9 mouse cellular contexts compared by ENCODE assay signal in genomic region chr5:65955343-65956143, GRCm38 (mm10). TPM values are rescaled to one million over a fixed set of nuclear protein-coding genes. Genes with fewer than 3 reads are reported as not detected.
DNase-seq lines count a peak whose midpoint lies in the region; ATAC-seq and TF ChIP-seq lines count a peak whose summit lies in the region.
"Had no signal": no experiment of that assay in that cellular context is flagged by ENCODE, and none has a peak within 500 bp of the region (broad histone marks: within the 10 kb centered on the region; RNA-seq: fewer than 3 reads in every experiment).

No protein-coding gene starts in this region.

- ATAC-seq in forebrain, embryonic 11.5 days (replicated peaks; ENCODE audit: low FRiP score) = peak; percentile 55
- ATAC-seq in heart, embryonic 16.5 days (replicated peaks; ENCODE audit: extremely low read depth, insufficient read depth, low FRiP score) = peak; percentile 68
- ATAC-seq in liver, embryonic 13.5 days (ENCODE audit: low read depth) = peak; percentile 47
- ATAC-seq in stomach, embryonic 14.5 days (ENCODE audit: insufficient number of reproducible peaks, insufficient read depth, low FRiP score, low read depth) = peak; percentile 66

- DNase-seq in CD4-positive, CD25-positive, alpha-beta regulatory T cell, adult 2 months (ENCODE audit: low read depth, low spot score) = peak; percentile 97
- DNase-seq in brain, embryonic 14.5 days (ENCODE audit: low read depth) = peak; percentile 83
- DNase-seq in forebrain, embryonic 11.5 days (ENCODE audit: low spot score) = peak; percentile 86
- peak; percentile 80 to 90 for DNase-seq in kidney, postnatal 25 days
- peak; percentile 72 for DNase-seq in liver, embryonic 13.5 days
- peak; percentile 95 for DNase-seq in natural killer cell, adult 2 months (ENCODE audit: low spot score in 2 of 2)

- WGBS in forebrain, embryonic 11.5 days = 45% methylated on average over 23 of the region's 23 CpGs
- 27% methylated on average over 23 of the region's 23 CpGs for WGBS in heart, embryonic 16.5 days
- 30% methylated on average over 23 of the region's 23 CpGs for WGBS in liver, embryonic 13.5 days (ENCODE audit: insufficient replicate concordance)
- WGBS in stomach, embryonic 14.5 days = 38% methylated on average over 23 of the region's 23 CpGs

- peak overlapping the region; percentile 21 for H3K4me3 ChIP-seq in forebrain, embryonic 11.5 days (ENCODE audit: low read depth, low read length)
- H3K4me3 ChIP-seq in heart, embryonic 16.5 days (ENCODE audit: low read length) = peak overlapping the region; percentile 47
- H3K4me3 ChIP-seq in liver, embryonic 13.5 days (replicated peaks) = peak overlapping the region; percentile 45
- H3K4me3 ChIP-seq in stomach, embryonic 14.5 days (ENCODE audit: low read depth, low read length) = peak overlapping the region; percentile 10

- no peak for TF ChIP-seq POLR2A in brain, embryonic 14.5 days (IDR thresholded peaks at IDR 0.05; ENCODE audit: borderline replicate concordance, extremely low read depth, insufficient read depth, insufficient read length, poor library complexity, severe bottlenecking)

- H3K36me3 ChIP-seq in forebrain, embryonic 11.5 days (ENCODE audit: control insufficient read depth, insufficient read depth, low read length) = no peaks in the 10 kb centered on the region
- no peaks in the 10 kb centered on the region for H3K36me3 ChIP-seq in heart, embryonic 16.5 days (ENCODE audit: control insufficient read depth, insufficient read depth)
- no peaks in the 10 kb centered on the region for H3K36me3 ChIP-seq in liver, embryonic 13.5 days
- H3K36me3 ChIP-seq in stomach, embryonic 14.5 days (ENCODE audit: control insufficient read depth, insufficient read depth, low read length) = no peaks in the 10 kb centered on the region

- H3K27ac ChIP-seq in forebrain, embryonic 11.5 days (ENCODE audit: low read depth, low read length) = no peak overlapping the region
- H3K27ac ChIP-seq in heart, embryonic 16.5 days (ENCODE audit: low read length) = peak overlapping the region; percentile 52
- H3K27ac ChIP-seq in liver, embryonic 13.5 days = no peak overlapping the region
- H3K27ac ChIP-seq in stomach, embryonic 14.5 days (ENCODE audit: low read length) = no peak overlapping the region

- TF ChIP-seq CTCF in brain, embryonic 14.5 days (IDR thresholded peaks at IDR 0.05; ENCODE audit: borderline replicate concordance, extremely low read depth, insufficient read depth, insufficient read length) = peak; percentile 88

- no peaks in the 10 kb centered on the region for H3K9me3 ChIP-seq in forebrain, embryonic 11.5 days (ENCODE audit: control insufficient read depth, low read length)
- no peaks in the 10 kb centered on the region for H3K9me3 ChIP-seq in heart, embryonic 16.5 days (replicated peaks; ENCODE audit: control insufficient read depth, low read length)
- no peaks in the 10 kb centered on the region for H3K9me3 ChIP-seq in liver, embryonic 13.5 days (replicated peaks)
- no peaks in the 10 kb centered on the region for H3K9me3 ChIP-seq in stomach, embryonic 14.5 days (ENCODE audit: control insufficient read depth, low read depth, low read length)

- no peaks in the 10 kb centered on the region for H3K27me3 ChIP-seq in forebrain, embryonic 11.5 days (ENCODE audit: control insufficient read depth, insufficient read depth, low read length)
- H3K27me3 ChIP-seq in heart, embryonic 16.5 days (ENCODE audit: control insufficient read depth, insufficient read depth, low read length) = no peaks in the 10 kb centered on the region
- H3K27me3 ChIP-seq in liver, embryonic 13.5 days = no peaks in the 10 kb centered on the region
- no peaks in the 10 kb centered on the region for H3K27me3 ChIP-seq in stomach, embryonic 14.5 days (ENCODE audit: control insufficient read depth, insufficient read depth, low read length)

- peaks cover 8% of the 10 kb centered on the region; the same call in 1 of the 2 replicates for H3K4me1 ChIP-seq in forebrain, embryonic 11.5 days (replicated peaks; ENCODE audit: control insufficient read depth, insufficient read depth, low read length)
- H3K4me1 ChIP-seq in heart, embryonic 16.5 days (ENCODE audit: control insufficient read depth, insufficient read depth, low read length) = peaks cover 7% of the 10 kb centered on the region
- peaks cover 16% of the 10 kb centered on the region; the same call in 1 of the 2 replicates for H3K4me1 ChIP-seq in liver, embryonic 13.5 days (replicated peaks)
- H3K4me1 ChIP-seq in stomach, embryonic 14.5 days (ENCODE audit: control insufficient read depth, insufficient read depth, low read length) = peaks cover 6% of the 10 kb centered on the region; the same call in 1 of the 2 replicates

- peak overlapping the region; percentile 41; the same call in 1 of the 2 replicates for H3K4me2 ChIP-seq in forebrain, embryonic 11.5 days (ENCODE audit: low read depth, low read length, severe bottlenecking)
- H3K4me2 ChIP-seq in heart, embryonic 16.5 days (ENCODE audit: low read depth, low read length) = peak overlapping the region; percentile 63
- H3K4me2 ChIP-seq in liver, embryonic 13.5 days = peak overlapping the region; percentile 60
- H3K4me2 ChIP-seq in stomach, embryonic 14.5 days (replicated peaks; ENCODE audit: low read depth, low read length) = peak overlapping the region; percentile 15; the same call in 1 of the 2 replicates

- no peak overlapping the region for H3K9ac ChIP-seq in forebrain, embryonic 11.5 days (ENCODE audit: low read length)
- H3K9ac ChIP-seq in heart, embryonic 16.5 days (ENCODE audit: low read length) = peak overlapping the region; percentile 32
- 0 out of 2 replicates have a peak overlapping the region, but pooled peaks have one; percentile 32 for H3K9ac ChIP-seq in liver, embryonic 13.5 days
- H3K9ac ChIP-seq in stomach, embryonic 14.5 days (replicated peaks; ENCODE audit: low read depth, low read length) = no peak overlapping the region

RNA-seq across cellular contexts. Expression of gene Chrna9, which starts 20.8 kb away (rescaled TPM):
- not detected in 2 replicates for polyA plus RNA-seq in brain, embryonic 14.5 days (2012; rRNA removed)
- not detected in 2 replicates for polyA plus RNA-seq in forebrain, embryonic 11.5 days (2014; fragmentation: Nextera tagmentation; extraction: Ambion mirVana)
- polyA plus RNA-seq in heart, embryonic 16.5 days (2015; fragmentation: Nextera tagmentation; extraction: Ambion mirVana) = 3.3 and 7.6 TPM in 2 replicates
- polyA plus RNA-seq in liver, embryonic 13.5 days (2015; fragmentation: Nextera tagmentation; extraction: Ambion mirVana) = not detected in 2 replicates
- polyA plus RNA-seq in stomach, embryonic 14.5 days (2014; fragmentation: Nextera tagmentation; extraction: Ambion mirVana) = not detected in 2 replicates
- polyA plus RNA-seq: gonadal fat pad, adult 2 months had no signal

RNA-seq across cellular contexts. Expression of gene 9130230L23Rik, which starts 48.5 kb away (rescaled TPM):
- 0.10 TPM in 1 of 2 replicates, not detected in the other for polyA plus RNA-seq in brain, embryonic 14.5 days (2012; rRNA removed)
- 0.21 and 0.32 TPM in 2 replicates for polyA plus RNA-seq in forebrain, embryonic 11.5 days (2014; fragmentation: Nextera tagmentation; extraction: Ambion mirVana)
- 0.22 and 0.30 TPM in 2 replicates for polyA plus RNA-seq in heart, embryonic 16.5 days (2015; fragmentation: Nextera tagmentation; extraction: Ambion mirVana)
- polyA plus RNA-seq in liver, embryonic 13.5 days (2015; fragmentation: Nextera tagmentation; extraction: Ambion mirVana) = not detected in 2 replicates
- 2.2 and 3.0 TPM in 2 replicates for polyA plus RNA-seq in stomach, embryonic 14.5 days (2014; fragmentation: Nextera tagmentation; extraction: Ambion mirVana)

Comparison
In these comparisons a context has a peak if more than half of its experiments do, and no peak if none do; other contexts are left out.
1. H3K9ac ChIP-seq: peak in heart, embryonic 16.5 days (single experiment) and liver, embryonic 13.5 days (single experiment); none in forebrain, embryonic 11.5 days (single experiment) and stomach, embryonic 14.5 days (single experiment).
2. Peak in every context shown above with its lines, with median percentiles within 50 percentile points of each other: DNase-seq, ATAC-seq, H3K4me2 ChIP-seq and H3K4me3 ChIP-seq.